Mouse (Mus musculus) MEL (cell line): Measurements from ENCODE around the gene Clcn5. TPM values are rescaled to one million over a fixed set of nuclear protein-coding genes. Genes with fewer than 3 reads are reported as not detected.

Source experiments
- DNase-seq: peaks from one replicate; pipeline ENCODE4 v3.0.0; 2011; ENCODE audit warnings: low read depth, low spot score
- H3K27ac ChIP-seq: 2 replicates; pipeline ENCODE4 v1.5.1; 2012; ENCODE audit warnings: low read depth, mild to moderate bottlenecking, control low read depth, low read length, moderate library complexity; ENCODE audit not compliant: control insufficient read depth
- H3K27me3 ChIP-seq, 2 experiments: fragments of 150-350 bp in 1 of 2; sonication (generic) in 1 of 2; 2 replicates each; pipeline ENCODE4 v1.6.1; 2012; ENCODE audit warnings: low read length in 2 of 2, mild to moderate bottlenecking in 2 of 2, improper control_type of control experiment in 1 of 2, moderate library complexity in 1 of 2; ENCODE audit not compliant: insufficient read depth in 2 of 2, control insufficient read depth in 1 of 2
- H3K36me3 ChIP-seq, 2 experiments: 2 replicates each; pipeline ENCODE4 v1.6.1; 2012 to 2014; ENCODE audit warnings: low read length in 2 of 2, improper control_type of control experiment in 1 of 2, inconsistent platforms in 1 of 2, mild to moderate bottlenecking in 1 of 2; ENCODE audit not compliant: insufficient read depth in 2 of 2, control insufficient read depth in 1 of 2
- H3K4me1 ChIP-seq, 2 experiments: fragments of 150-350 bp in 1 of 2; sonication (generic) in 1 of 2; 2 replicates each; pipeline ENCODE4 v1.6.1; 2012; ENCODE audit warnings: low read length in 2 of 2, improper control_type of control experiment in 1 of 2, mild to moderate bottlenecking in 1 of 2; ENCODE audit not compliant: insufficient read depth in 2 of 2, control insufficient read depth in 1 of 2
- H3K4me3 ChIP-seq, 2 experiments: fragments of 150-350 bp in 1 of 2; sonication (generic) in 1 of 2; 2 replicates each; pipeline ENCODE4 v1.5.1; 2012; ENCODE audit warnings: low read depth in 2 of 2, low read length in 2 of 2, mild to moderate bottlenecking in 2 of 2, moderate library complexity in 2 of 2, control low read depth in 1 of 2, improper control_type of control experiment in 1 of 2; ENCODE audit not compliant: control insufficient read depth in 1 of 2, insufficient read depth in 1 of 2
- H3K79me2 ChIP-seq: 2 replicates; pipeline ENCODE4 v1.6.1; 2012; ENCODE audit warnings: mild to moderate bottlenecking, low read length, moderate library complexity; ENCODE audit not compliant: control insufficient read depth, poor library complexity, insufficient read depth
- H3K9ac ChIP-seq: 2 replicates; pipeline ENCODE4 v1.6.1; 2012; ENCODE audit warnings: low read depth, mild to moderate bottlenecking, control low read depth, low read length, moderate library complexity; ENCODE audit not compliant: control insufficient read depth, poor library complexity, severe bottlenecking
- H3K9me3 ChIP-seq: fragments of 150-350 bp; sonication (generic); replicated peaks from 2 replicates; pipeline ENCODE4 v1.6.1; 2012; ENCODE audit warnings: mild to moderate bottlenecking, low read length, improper control_type of control experiment, moderate library complexity; ENCODE audit not compliant: insufficient read depth
- CHD2 ChIP-seq: IDR thresholded peaks from 2 replicates; pipeline ENCODE4 v1.6.1; 2011; ENCODE audit warnings: low read length, improper control_type of control experiment
- CTCF ChIP-seq, 3 experiments: IDR thresholded peaks in 2 of 3; conservative IDR thresholded peaks in 1 of 3; 2 replicates each; pipeline ENCODE4 v1.5.1; 2011 to 2012; ENCODE audit warnings: low read length in 3 of 3, low read depth in 2 of 3, mild to moderate bottlenecking in 2 of 3, improper control_type of control experiment in 1 of 3, inconsistent platforms in 1 of 3, mixed read lengths in 1 of 3, moderate library complexity in 1 of 3; ENCODE audit not compliant: control insufficient read depth in 1 of 3, insufficient read depth in 1 of 3, poor library complexity in 1 of 3, severe bottlenecking in 1 of 3
- EP300 ChIP-seq, 2 experiments: IDR thresholded peaks; 2 replicates each; pipeline ENCODE4 v1.6.1; 2011; ENCODE audit warnings: improper control_type of control experiment in 2 of 2, low read length in 2 of 2, low read depth in 1 of 2, mild to moderate bottlenecking in 1 of 2
- ETS1 ChIP-seq: IDR thresholded peaks from 2 replicates; pipeline ENCODE4 v1.6.1; 2012; ENCODE audit warnings: low read depth, mild to moderate bottlenecking, inconsistent platforms, low read length, improper control_type of control experiment, moderate library complexity
- HCFC1 ChIP-seq: IDR thresholded peaks from 2 replicates; pipeline ENCODE4 v1.6.1; 2012; ENCODE audit warnings: low read depth, mild to moderate bottlenecking, inconsistent platforms, low read length, improper control_type of control experiment, moderate library complexity
- KAT2A ChIP-seq: conservative IDR thresholded peaks from 2 replicates; pipeline ENCODE4 v1.6.1; 2012; ENCODE audit warnings: low read depth, low read length, improper control_type of control experiment, inconsistent platforms
- MAX ChIP-seq: IDR thresholded peaks from 2 replicates; pipeline ENCODE4 v1.6.1; 2011; ENCODE audit warnings: low read length, improper control_type of control experiment
- MAZ ChIP-seq: IDR thresholded peaks from 2 replicates; pipeline ENCODE4 v1.6.1; 2012; ENCODE audit warnings: low read depth, mild to moderate bottlenecking, inconsistent platforms, low read length, improper control_type of control experiment
- MEF2A ChIP-seq: IDR thresholded peaks from 2 replicates; pipeline ENCODE4 v1.6.1; 2014; ENCODE audit warnings: low read depth, mild to moderate bottlenecking, inconsistent platforms, low read length, improper control_type of control experiment; ENCODE audit not compliant: poor library complexity, insufficient replicate concordance, severe bottlenecking; ENCODE audit errors: extremely low read depth
- MXI1 ChIP-seq: IDR thresholded peaks from 2 replicates; pipeline ENCODE4 v1.6.1; 2011; ENCODE audit warnings: mild to moderate bottlenecking, low read depth, low read length, improper control_type of control experiment
- MYB ChIP-seq: IDR thresholded peaks from 2 replicates; pipeline ENCODE4 v1.6.1; 2011; ENCODE audit warnings: mild to moderate bottlenecking, low read depth, low read length, improper control_type of control experiment
- POLR2A ChIP-seq, 2 experiments: IDR thresholded peaks; 2 replicates each; pipeline ENCODE4 v1.6.1; 2011 to 2012; ENCODE audit warnings: low read length in 2 of 2, mild to moderate bottlenecking in 2 of 2, control low read depth in 1 of 2, improper control_type of control experiment in 1 of 2, low read depth in 1 of 2, moderate library complexity in 1 of 2; ENCODE audit not compliant: control insufficient read depth in 1 of 2, insufficient read depth in 1 of 2, poor library complexity in 1 of 2
- POLR2AphosphoS2 ChIP-seq: IDR thresholded peaks from 2 replicates; pipeline ENCODE4 v1.6.1; 2011; ENCODE audit warnings: low read length, improper control_type of control experiment
- POLR2AphosphoS5 ChIP-seq: IDR thresholded peaks from 2 replicates; pipeline ENCODE4 v1.6.1; 2012; ENCODE audit warnings: low read depth, borderline replicate concordance, mild to moderate bottlenecking, inconsistent platforms, low read length, moderate library complexity, mixed read lengths
- RAD21 ChIP-seq: IDR thresholded peaks from 2 replicates; pipeline ENCODE4 v1.6.1; 2011; ENCODE audit warnings: mild to moderate bottlenecking, low read depth, low read length, improper control_type of control experiment
- RCOR1 ChIP-seq: IDR thresholded peaks from 2 replicates; pipeline ENCODE4 v1.6.1; 2012; ENCODE audit warnings: low read depth, mild to moderate bottlenecking, inconsistent platforms, low read length, improper control_type of control experiment
- SIN3A ChIP-seq: IDR thresholded peaks from 2 replicates; pipeline ENCODE4 v1.6.1; 2012; ENCODE audit warnings: low read length, improper control_type of control experiment, inconsistent platforms
- SMC3 ChIP-seq: IDR thresholded peaks from 2 replicates; pipeline ENCODE4 v1.6.1; 2011; ENCODE audit warnings: low read depth, low read length, improper control_type of control experiment
- UBTF ChIP-seq: IDR thresholded peaks from 2 replicates; pipeline ENCODE4 v1.6.1; 2012; ENCODE audit warnings: low read depth, mild to moderate bottlenecking, inconsistent platforms, low read length, improper control_type of control experiment, moderate library complexity, borderline replicate concordance; ENCODE audit not compliant: insufficient read depth
- USF1 ChIP-seq: IDR thresholded peaks from 2 replicates; pipeline ENCODE4 v1.6.1; 2014; ENCODE audit warnings: low read depth, mild to moderate bottlenecking, inconsistent platforms, low read length, improper control_type of control experiment, moderate library complexity
- ZC3H11A ChIP-seq: IDR thresholded peaks from 2 replicates; pipeline ENCODE4 v1.6.1; 2012; ENCODE audit warnings: low read depth, mild to moderate bottlenecking, inconsistent platforms, low read length, improper control_type of control experiment
- ZKSCAN1 ChIP-seq: IDR thresholded peaks from 2 replicates; pipeline ENCODE4 v1.6.1; 2012; ENCODE audit warnings: low read depth, mild to moderate bottlenecking, inconsistent platforms, low read length, improper control_type of control experiment, moderate library complexity
- polyA plus RNA-seq, 2 experiments: library from polyadenylated mRNA; stranded (reverse) in 1 of 2; unstranded in 1 of 2; fragments of >175 nt in 1 of 2; fragments of >200 nt in 1 of 2; gene quantifications; 2 replicates each; pipeline versions ENCODE4 v1.2.1 to v1.2.4; 2012; ENCODE audit warnings: low replicate concordance in 2 of 2, low read depth in 1 of 2; ENCODE audit not compliant: insufficient read length in 2 of 2, insufficient read depth in 1 of 2, missing spikeins in 1 of 2
- total RNA-seq: library from RNA; depleted of rRNA; stranded (reverse); fragments of 300-350 nt; gene quantifications from 2 replicates; pipeline ENCODE4 v1.2.3, GENCODE M21; 2012

Gene Clcn5
- total and polyA plus RNA-seq, 3 experiments = 8.1 to 10.4 TPM; not detected in 1

DNA sequence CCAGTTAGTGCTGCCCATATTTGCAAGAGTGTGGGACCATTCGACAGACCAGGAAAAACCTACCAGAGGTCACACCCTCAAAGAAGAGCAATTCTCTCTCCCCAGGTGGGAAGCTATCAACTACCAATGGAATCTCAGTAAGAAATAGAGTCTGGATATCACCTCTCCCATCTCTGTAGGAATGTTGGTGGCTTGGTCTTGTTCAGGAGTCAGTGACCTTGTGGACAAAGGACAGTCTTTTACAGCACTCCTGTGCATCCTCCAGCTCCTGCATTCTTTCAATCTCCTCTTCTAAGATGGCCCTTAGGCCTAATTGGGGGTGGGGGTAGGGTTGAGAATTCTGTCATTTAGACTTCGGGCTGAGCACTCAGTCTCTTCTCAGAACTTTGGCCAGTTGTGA is 1.4 kb upstream of the Clcn5 start:
- no peak for DNase-seq

GRCm38 (mm10) chrX:7318551-7319025 is 570 bp downstream of the Clcn5 start:
- TF ChIP-seq MAX (peak; percentile 31; the same call in 1 of the 2 replicates), SMC3 (no peak), HCFC1 (no peak)
- H3K9ac ChIP-seq = peak overlapping the region; percentile 88
- H3K4me1 ChIP-seq = peaks cover 0 to 4% of the 10 kb centered on the region in 2 experiments; a peak in 2 of 4 replicates
- peaks cover 0 to 16% of the 10 kb centered on the region in 2 experiments; a peak in 2 of 4 replicates for H3K36me3 ChIP-seq
- no peaks in the 10 kb centered on the region; the same call in 1 of the 2 replicates for H3K79me2 ChIP-seq
- peak; percentile 65 for DNase-seq
- H3K4me3 ChIP-seq = peak overlapping the region; percentile 85 to 92
- H3K9me3 ChIP-seq = no peaks in the 10 kb centered on the region
- H3K27ac ChIP-seq = peak overlapping the region; percentile 61
- no peaks in the 10 kb centered on the region for H3K27me3 ChIP-seq

More for the DNA sequence above, 1.4 kb upstream of the Clcn5 start:
- H3K79me2 ChIP-seq = no peaks in the 10 kb centered on the region; the same call in 1 of the 2 replicates
- H3K36me3 ChIP-seq = peaks cover 0 to 16% of the 10 kb centered on the region in 2 experiments; a peak in 2 of 4 replicates
- TF ChIP-seq CHD2 = no peak
- TF ChIP-seq MAX = no peak
- no peak for TF ChIP-seq MYB
- TF ChIP-seq MXI1 = no peak
- TF ChIP-seq KAT2A = no peak
- TF ChIP-seq POLR2A (IDR thresholded peaks at IDR 0.05; ENCODE audit: control insufficient read depth in 1 of 2, insufficient read depth in 1 of 2, low read depth in 1 of 2, low read length in 2 of 2, poor library complexity in 1 of 2) = no peak
- TF ChIP-seq RAD21 = no peak
- no peak for TF ChIP-seq MAZ
- TF ChIP-seq SIN3A = no peak
- TF ChIP-seq UBTF = no peak
- no peak for TF ChIP-seq EP300 (IDR thresholded peaks at IDR 0.05; ENCODE audit: low read depth in 1 of 2, low read length in 2 of 2)
- TF ChIP-seq ZKSCAN1 = no peak
- TF ChIP-seq ETS1 = no peak
- TF ChIP-seq POLR2AphosphoS5 = no peak
- no peak for TF ChIP-seq CTCF (IDR thresholded peaks at IDR 0.05 in 2 of 3, conservative IDR thresholded peaks at IDR 0.05 in 1 of 3; ENCODE audit: control insufficient read depth in 1 of 3, insufficient read depth in 1 of 3, low read depth in 2 of 3, low read length in 3 of 3, poor library complexity in 1 of 3, severe bottlenecking in 1 of 3)
- no peak for TF ChIP-seq RCOR1
- TF ChIP-seq USF1 = no peak
- TF ChIP-seq ZC3H11A = no peak
- TF ChIP-seq MEF2A = no peak
- no peak for TF ChIP-seq POLR2AphosphoS2
- no peaks in the 10 kb centered on the region for H3K27me3 ChIP-seq
- H3K9ac ChIP-seq = no peak overlapping the region
- no peak overlapping the region for H3K27ac ChIP-seq
- H3K9me3 ChIP-seq = no peaks in the 10 kb centered on the region
- no peak overlapping the region for H3K4me3 ChIP-seq
- H3K4me1 ChIP-seq = peaks cover 0 to 4% of the 10 kb centered on the region in 2 experiments; a peak in 2 of 4 replicates
